Mouse (Mus musculus): ENCODE results near the gene Sh3gl1.

Gene Sh3gl1

DNA sequence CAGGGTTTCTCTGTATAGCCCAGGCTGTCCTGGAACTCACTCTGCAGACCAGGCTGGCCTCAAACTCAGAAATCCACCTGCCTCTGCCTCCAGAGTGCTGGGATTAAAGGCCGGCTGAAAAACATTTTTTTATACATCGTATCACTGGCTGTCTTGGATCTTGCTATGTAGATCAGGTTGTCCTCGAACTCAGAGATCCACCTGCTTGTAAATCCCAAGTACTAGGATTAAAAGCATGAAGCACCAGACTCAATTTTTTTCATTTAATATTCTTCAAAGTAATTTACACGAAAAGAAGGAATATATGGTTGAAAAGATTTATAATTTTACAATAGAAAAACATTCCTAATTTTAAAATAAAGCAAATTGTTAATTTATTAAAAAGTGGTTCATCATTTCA lies 2.9 kb upstream of the Sh3gl1 start:
- DNase-seq = no peak

DNA sequence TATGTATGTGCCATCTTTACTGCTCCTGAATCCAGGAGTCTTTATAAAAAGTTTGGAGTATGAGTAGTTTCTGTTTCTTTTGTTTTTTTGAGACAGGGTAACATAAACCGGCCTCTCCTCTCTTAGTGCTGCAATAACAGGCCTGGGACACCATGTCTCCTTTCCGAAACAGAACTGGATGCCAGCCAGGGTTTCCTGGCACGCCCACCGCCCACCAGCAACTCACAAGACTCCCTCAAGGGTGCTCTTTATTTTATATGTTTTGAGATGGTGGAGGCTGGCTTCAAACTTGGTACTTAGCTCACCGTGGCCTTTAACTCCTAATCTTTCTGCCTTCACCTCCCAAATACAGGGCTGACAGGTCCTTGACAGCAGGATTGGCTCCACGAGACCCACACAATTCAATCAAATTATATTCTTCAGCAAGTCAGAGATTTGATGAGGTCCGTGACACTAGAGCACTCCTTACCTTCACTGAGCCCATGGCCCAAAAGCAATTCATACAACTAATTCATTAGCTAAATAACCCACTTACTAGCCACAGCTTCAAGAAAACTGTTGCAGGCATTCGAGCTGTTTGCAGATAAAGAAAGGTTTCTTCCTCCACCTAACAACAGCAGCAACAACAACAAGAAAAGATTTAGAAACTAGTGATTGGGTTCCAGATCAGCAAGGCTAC lies 2.3 kb upstream of the Sh3gl1 start:
- peak in 1 of 2 experiments; percentile 49 for DNase-seq

DNA sequence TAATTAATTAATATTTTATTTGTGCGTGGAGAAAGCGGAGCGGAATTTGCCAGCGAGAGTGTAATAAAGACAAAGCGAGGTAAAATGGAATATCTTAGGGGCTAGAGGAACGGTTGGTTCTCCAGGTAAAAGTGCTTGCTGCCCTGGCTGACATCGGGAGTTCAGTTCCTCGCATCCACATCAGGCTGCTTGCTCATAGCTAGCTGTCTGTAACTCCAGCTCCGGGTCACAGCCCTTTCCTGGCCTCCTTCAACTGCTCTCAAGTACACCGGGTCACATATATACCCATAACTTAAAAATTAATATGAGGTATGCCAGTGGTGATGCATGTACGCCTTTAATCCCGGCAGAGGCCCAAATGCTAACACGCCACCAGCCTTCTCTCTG lies 459 bp upstream of the Sh3gl1 start:
- no peak for DNase-seq

DNA sequence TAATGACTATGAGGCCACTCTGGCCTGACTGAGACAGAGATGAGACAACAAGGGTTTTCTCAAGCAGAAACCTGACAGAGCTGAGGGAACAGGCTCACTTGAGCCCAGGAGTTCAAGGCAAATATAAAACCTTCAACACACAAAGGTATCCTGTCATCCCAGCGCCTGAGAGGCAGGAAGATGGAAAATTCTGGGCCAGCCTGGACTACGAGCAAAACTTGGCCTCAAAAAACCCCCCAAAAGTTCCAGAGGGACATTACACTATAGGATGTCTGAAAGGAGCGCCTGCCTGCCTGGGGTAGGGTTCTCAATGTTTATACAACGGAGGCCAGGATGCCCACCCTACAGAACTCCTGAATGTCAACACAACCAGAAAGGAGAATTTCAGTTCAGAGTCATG lies 1.2 kb downstream of the Sh3gl1 start:
- DNase-seq = peak in 1 of 2 experiments; percentile 8

DNA sequence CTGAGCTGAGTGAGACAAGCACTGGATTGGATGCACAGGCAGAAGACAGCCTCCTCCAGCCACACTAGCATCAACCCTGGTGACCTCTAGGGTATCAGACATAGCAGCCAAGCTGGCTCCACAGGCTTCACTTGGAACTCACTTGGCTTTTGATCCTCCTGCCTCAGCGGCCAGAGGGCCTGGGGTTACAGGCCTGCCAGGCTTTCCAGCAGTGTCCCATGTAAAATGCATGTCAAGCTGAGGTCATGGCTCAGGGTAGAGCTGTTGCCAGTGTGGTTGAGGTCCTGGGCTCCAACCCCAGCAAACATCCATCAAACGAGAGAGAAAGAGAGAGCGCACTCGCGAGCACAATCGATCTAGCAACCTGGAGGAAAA lies 1.7 kb downstream of the Sh3gl1 start:
- no peak for DNase-seq

DNA sequence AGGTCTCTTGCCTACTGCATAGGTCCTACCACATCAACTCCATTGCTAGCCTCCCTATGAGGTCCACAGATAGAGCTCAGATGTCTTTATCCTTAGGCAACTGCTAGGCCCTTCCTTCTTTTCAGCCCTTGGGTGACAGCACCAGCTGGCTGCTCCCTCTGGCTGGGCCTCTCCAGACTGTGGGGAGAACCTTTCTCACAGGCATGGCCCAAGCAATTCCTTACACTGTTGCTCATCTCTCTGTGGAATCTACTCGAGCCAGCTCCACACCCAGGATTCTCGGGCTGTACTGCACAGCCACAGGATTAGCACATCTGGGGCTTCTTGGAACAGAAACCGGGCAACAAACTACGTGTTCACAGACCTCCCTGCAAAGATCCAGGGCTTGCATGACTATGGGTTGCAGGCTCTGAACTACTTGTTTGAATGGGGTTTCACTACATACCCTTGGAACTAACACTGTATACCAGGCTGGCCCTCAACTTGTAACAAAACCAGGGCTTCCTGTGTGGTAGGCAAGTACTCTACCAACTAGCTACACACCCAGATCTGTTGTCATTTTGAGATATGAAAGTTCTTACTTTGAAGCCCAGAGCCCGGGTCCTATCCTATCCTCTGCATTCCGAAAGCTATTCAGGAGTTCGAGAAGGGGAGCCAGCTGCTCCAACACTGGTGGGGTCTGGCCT lies 2.3 kb downstream of the Sh3gl1 start:
- peak in 1 of 2 experiments; percentile 3 for DNase-seq

DNA sequence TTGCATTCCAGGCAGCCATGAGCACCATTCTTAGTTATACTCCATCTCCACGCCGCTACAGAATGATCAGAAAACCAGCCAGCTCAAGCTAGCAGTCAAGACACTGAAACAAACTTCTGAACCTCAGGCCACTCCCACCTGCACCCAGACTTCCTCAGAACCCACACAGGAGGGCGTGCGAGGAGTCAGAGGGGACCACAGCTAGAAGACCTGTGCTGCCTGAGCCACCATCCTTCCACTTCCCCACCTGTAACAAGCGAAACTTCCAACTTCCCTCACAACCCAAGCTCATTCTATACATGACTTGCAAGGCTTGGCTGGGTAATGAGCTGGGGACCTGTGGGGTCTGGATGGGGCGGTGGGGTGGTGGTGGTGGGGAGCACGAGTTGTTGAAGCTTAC lies 3.6 kb downstream of the Sh3gl1 start:
- DNase-seq = no peak

DNA sequence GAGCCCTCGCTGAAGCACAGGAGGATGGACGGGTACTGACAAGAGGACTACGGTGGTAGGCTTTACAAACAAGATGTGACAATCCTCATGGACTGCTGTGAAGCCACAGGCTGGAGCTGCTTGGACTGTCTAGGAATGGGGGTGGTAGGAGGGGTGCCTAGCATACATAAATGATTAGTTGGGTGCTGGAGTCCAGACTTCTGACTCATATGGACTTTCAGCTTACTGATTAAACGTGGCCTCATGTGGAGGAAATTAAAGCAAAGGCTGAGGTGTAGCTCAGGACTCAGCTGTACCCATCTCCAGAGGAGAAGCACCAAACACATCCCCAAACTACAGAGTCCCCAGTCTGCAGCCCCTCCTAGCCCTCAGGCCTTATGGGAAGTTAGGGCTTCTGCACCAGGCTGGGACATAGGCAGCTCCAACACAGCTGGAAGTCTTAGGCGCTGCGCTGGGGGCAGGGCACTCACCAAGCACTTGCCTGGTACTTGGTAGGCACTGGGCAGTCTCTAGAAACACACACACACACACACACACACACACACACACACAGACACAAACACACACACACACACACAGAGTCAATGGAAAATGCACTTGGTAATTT lies 4.2 kb downstream of the Sh3gl1 start:
- DNase-seq = no peak

DNA sequence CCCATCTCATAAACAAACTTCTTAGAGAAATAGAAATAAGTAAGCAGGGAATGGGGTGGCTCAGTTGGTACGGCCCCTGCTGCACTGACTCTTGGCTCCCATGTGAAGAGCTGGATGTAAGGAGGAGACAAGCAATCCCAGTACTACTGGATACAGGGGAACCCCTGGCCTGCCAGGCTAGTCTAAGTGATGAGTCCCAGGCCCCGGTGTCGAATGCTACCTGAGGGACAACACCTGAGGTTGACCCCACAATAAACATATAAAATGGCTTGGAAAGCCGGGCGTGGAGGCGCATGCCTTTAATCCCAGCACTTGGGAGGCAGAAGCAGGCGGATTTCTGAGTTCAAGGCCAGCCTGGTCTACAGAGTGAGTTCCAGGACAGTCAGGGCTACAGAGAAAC lies 5.0 kb downstream of the Sh3gl1 start:
- DNase-seq = peak in 1 of 2 experiments; percentile 12

DNA sequence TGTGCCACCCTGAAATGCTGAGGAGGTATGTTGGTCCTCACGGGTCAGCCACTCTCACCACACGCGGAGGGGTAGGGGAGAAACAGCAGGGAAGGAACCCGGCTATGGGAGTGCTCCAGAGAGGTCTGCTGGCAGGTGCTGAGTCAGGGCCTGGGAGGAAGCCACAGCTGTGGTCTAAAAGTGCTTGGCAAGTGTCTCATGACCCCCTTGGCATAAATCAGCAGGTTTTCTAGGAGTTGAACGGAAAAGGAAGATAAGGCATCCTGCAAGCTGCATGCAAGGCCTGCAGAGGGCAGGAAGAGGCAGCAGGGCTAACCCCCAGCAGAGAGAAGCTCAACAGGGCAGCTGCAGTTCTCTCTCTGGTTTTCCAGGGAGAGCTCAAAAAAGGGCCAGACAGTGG lies 5.5 kb downstream of the Sh3gl1 start:
- DNase-seq = peak in 1 of 2 experiments; percentile 32

DNA sequence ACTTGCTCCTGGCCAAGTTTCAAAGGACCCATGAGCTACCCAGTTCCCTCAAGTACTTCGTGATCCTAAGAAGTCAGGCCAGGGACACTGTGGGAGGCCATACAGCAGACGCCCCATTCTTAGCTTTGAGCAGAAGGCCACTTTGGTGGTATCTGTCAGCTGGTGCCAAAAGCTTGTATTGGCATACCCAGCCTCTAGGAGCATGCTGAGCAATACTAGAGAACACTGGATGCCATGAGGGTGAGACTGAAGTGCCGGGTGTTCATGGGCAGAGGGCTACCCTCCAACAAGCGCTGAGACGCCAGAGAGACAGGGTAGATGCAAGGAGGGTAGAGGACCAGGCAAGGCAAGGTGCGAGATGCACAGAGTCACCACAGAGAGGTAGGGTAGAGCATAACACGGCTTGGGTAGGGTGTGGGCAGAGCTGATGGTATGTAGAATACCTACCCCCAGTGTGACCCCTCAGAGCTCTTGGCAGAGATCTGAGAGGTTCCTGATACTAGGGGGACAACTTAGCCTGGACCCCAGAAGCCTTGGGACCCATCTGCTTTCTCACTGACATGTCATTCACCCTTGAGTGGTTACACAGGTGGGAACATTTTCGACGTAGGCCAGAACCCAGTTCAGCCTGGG lies 6.1 kb downstream of the Sh3gl1 start:
- peak; percentile 46 to 63 for DNase-seq

DNA sequence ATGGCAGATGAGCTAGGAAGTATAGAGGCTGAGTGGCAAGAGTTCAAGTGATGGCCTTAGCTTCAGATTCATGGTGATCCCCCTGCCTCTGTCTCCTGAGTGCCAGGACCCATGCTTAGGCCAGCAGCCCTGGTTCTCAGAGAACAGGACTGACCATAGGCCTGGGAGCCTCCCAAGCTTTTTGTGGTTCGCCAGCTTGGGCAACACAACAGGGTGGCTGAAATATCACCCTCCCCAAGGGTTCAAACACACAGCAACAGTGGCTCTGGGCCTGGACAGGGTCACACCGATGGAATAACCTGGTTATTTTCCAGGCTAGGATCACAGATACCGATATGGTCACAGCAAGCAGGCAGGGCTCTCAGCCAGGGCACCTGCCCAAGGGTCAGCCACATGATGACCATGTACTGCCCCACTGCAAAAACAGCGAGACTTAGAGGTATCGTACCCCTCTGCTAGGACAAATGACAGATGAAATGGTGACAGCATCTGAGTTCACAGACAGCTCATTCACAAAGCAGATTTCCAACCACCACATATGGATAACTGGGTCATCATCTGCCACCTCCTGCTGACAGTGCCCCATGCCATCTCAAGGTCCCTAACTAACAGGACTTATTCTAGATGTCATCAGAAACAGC lies 8.5 kb downstream of the Sh3gl1 start:
- DNase-seq = peak; percentile 66

DNA sequence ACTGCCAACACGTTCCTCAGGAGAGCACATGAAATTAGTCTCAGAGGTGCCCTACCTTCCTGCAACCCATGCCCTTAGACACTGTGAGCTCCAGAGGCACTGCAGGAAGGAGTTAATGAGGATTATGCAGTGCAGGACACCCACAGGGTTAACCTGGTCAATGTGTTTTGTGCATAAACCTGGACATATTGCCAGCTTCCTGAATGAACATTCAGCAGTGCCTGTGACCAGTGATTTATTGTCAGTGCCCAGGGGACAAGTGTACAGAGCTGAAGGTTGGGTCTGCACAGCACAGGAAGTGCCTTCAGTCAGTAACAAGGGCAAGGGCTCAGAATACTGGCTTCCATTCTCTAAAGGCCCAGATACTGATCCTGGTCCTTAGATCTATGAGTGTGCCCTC lies 9.6 kb downstream of the Sh3gl1 start:
- no peak for DNase-seq

DNA sequence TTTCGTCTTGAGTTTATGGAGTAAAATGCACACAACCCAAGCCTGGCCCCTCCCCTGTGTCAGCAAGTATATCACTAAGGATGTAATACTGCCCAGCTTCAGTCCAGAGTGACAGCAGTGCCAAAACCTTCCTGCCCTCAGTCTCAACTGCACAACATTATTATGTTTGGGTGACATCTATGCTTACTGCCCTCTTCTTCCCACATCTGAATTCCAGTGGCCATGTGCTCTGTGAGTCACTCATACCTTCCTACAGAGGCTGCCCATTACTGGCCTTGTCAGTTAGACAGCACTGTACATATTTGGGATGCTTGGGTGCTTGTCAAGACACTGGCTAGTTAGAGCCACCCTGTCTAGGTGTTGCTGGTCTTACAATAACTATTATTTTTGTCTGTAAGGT lies 10.1 kb downstream of the Sh3gl1 start:
- DNase-seq = no peak

DNA sequence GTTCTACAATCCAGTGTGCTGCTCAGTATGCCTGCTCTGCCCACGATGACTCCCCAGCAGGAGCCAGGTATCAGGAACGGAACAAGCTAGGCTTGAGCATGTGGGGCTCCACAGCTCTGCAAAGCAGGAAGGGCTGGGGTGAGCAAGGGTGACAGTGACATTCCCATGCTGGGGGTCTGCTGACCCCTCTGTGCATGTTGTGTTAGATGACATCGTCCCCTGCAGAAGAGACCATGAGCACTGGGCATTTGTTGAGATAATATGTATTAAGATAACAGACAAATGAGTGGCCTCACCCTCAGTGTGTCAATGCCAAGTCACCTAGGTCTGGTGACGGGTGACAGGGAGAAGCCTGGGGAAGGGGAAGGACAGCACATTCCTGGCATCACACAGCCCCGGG lies 11.5 kb downstream of the Sh3gl1 start:
- DNase-seq = no peak

DNA sequence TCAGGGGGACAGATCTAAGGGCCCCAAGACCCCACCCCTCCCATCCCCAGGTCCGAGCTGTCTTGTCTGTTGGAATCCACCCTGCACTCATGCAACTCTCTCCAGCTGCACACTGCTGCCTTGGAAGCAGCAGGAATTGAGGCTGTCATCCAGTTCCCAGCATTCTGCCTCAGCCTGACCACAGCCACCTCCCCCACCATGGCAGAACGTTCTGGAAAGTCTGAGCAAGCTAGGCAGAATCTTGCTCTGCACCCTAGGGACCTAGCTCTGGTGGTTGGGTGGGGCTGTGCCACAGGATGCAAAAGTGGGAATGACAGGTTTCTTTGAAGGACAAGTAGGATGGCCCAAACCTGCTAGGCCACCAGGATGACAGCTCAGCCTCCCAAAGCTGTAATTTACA lies 12.0 kb downstream of the Sh3gl1 start:
- no peak for DNase-seq

DNA sequence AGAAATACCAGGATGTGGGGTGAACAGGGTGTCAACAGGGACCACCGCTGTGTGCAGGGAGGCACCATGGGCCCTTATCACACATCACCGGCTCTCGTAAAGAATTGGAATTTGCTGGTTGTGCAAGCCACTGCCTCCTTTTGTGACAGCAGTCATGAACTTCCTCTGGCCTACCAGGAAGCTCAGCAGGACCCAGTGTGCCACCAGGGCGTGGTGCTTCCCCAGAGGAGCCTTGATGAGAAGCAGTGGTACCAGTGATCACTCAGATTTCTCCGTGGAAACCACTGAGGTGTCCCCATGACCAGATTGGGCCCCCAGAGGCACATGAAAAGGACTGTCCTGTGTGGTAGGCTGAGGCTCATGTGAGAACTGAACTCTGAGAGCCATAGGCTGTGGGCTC lies 13.0 kb downstream of the Sh3gl1 start:
- DNase-seq = peak in 1 of 2 experiments; percentile 33

DNA sequence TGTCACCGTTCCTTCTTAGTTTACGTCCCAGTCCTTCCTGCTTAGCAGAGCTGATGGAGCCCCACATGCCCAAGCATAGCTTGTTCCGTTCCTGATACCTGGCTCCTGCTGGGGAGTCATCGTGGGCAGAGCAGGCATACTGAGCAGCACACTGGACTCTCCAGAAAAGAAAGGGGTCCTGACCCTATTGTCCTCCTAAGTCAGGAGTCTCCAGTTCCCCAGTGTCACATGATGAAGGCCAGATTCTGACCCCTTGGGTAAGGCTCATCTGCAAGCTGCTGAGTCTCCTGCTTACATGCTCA lies 13.5 kb downstream of the Sh3gl1 start:
- no peak for DNase-seq

DNA sequence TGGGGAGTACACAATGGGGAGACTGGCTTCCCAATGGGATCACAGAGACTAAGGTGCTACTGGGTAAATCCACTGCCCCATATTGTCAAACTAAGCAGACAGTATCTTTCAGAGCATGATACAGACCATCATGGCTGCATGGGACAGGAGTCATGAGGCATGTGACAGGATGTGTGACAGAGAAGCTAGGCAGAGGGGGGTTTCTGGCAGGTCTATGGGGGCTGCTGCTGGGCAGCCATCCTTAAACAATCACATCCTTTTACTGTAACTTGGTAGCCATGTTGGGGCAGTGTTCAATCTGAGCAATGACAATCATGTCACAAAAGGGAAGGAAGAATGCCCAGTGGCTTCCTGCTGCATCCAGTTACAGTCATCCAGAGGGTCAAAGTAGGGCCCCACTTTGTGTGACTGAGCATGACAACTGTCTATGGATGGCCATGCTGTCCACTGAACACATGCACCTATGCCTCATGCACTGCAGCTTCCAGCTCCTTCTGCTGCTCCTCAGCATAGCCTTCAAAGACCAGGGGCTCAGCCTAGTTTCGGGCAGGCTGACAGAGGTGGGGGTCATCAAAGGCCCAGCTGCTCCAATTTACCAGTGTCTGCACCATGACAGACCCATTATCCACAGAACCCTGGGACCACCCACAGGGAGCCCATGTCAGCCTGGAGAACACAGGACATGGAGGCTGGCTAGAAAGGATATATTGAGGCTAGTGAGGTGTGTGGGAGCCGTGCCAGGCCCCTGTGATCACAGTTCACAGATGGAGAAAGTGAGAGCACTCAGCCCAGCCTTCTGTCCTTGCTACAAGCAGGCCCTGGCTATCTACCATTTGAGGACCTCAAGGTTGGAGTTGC lies 14.1 kb downstream of the Sh3gl1 start:
- peak; percentile 76 to 84 for DNase-seq

DNA sequence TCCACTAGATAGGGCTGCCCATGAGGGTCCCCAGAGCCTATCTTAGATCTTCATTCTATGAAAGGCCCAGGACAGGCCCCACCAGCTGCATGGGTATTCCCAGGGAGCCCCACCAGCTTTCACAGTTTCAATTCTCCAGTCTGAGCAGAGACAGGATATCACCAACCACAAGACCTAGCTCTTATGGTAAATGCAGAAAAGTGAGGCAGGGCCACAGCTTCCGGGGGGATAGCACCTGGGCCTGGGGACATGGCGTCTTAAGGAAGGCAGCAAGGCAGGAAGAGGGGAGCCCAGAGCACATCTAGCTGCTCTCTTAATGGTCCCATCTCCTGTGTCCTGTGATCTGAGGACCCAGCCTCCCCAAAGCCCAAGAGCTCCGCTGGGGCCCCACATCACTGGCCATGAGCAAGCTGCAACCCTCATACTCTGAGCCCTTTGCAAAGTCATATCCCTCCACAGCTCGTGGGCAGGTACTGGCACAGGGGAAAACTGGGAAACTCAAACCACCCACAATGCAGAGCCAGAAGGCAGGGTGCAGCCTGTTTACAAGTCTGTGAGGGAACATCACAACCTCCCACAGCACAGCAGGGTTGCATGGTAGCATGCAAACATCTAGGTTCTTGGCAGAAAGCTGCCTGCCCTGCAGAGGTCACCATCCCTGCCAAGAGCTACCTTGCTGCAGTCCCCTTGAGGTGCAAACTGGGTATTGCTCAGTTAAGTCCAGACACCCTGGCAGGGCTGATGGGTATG lies 15.1 kb downstream of the Sh3gl1 start:
- DNase-seq = peak; percentile 42 to 44

DNA sequence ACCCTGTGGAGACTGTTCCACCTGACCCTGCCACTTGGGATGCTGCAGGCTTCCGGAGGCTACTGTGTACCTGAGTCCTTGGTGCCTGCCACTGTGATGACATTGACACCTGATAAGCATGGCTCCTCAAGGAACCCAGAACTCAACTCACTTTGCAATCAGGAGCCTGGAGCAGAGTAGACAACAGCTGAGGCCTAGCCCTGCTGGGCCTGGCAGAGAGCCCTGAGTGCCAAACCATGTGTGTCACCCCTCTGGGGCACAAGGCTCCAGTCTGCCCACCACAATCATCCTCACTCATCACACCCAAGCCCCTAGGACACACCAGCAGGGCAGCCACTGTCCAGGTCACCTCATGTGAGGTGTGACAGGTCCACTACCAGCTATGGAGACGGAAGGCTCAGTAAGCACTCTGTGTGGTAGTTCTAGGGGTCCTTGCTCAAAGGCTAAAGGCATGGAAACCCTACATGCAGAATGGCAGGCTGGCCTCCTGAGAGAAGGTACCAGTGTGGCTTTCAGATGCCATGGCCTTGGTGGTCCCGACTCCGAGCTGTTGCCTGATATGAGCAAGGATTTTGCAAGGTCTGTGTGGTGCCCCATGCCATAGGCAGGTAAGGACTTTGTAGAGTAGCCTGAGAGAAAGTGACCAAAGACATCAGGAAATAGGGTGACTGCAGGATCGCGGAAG lies 15.9 kb downstream of the Sh3gl1 start:
- DNase-seq = peak in 1 of 2 experiments; percentile 12

Data from cerebellum, postnatal 25 days (tissue).